Mouse (Mus musculus) cerebellum, postnatal 36 days (tissue): Measurements from ENCODE around the gene Tmem151a.
A peak's percentile ranks its signal among the peaks of the same experiment; 100 is the strongest.

Experiments used
- DNase-seq, 2 experiments: peaks; one replicate each; pipeline ENCODE4 v3.0.0; 2021 to 2022; ENCODE audit warnings: mixed read lengths in 2 of 2

The Tmem151a gene

GRCm38 (mm10) chr19:5067040-5067799 lies 18.1 kb downstream of the Tmem151a start:
- DNase-seq, result no peak

DNA sequence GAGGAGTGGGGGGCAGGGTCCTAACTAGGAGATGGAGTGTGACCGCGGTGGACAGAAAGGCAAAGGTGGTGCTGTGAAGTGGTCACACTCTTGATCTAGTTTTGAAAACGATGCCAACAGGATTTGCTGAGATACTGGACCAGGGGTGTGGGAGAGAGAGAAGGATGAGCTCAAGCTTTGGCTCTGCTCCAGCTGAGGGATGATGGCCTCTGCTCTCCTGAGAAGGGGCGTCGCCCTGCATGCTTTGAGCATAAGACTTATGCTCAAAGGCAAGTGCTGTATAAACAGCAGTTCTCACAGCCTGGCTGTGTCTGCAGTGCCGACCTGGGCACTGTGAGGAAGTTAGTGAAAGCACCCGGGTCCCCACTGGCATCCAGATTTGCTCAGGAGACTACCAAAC lies 20.2 kb downstream of the Tmem151a start:
- no peak for DNase-seq

GRCm38 (mm10) chr19:5062446-5062845 lies 22.9 kb downstream of the Tmem151a start:
- no peak for DNase-seq

DNA sequence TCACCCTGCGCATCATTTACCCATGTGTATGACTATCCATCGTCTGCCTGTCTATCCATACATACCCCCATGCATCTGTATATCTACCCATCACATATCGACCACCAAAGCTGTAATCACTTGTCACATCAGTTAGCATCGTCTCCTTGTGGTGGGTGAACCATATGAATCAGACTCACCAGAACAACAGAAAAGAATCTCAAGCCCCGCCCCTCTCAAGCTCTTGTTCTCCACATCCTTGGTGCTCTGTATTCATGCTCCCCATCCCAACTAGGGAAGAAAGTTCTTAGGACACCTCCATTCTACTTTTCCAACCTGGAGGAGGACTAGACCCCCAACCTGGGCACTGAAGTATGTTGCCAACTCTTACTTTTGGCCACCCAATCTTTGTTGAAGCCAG lies 23.3 kb downstream of the Tmem151a start:
- no peak for DNase-seq

DNA sequence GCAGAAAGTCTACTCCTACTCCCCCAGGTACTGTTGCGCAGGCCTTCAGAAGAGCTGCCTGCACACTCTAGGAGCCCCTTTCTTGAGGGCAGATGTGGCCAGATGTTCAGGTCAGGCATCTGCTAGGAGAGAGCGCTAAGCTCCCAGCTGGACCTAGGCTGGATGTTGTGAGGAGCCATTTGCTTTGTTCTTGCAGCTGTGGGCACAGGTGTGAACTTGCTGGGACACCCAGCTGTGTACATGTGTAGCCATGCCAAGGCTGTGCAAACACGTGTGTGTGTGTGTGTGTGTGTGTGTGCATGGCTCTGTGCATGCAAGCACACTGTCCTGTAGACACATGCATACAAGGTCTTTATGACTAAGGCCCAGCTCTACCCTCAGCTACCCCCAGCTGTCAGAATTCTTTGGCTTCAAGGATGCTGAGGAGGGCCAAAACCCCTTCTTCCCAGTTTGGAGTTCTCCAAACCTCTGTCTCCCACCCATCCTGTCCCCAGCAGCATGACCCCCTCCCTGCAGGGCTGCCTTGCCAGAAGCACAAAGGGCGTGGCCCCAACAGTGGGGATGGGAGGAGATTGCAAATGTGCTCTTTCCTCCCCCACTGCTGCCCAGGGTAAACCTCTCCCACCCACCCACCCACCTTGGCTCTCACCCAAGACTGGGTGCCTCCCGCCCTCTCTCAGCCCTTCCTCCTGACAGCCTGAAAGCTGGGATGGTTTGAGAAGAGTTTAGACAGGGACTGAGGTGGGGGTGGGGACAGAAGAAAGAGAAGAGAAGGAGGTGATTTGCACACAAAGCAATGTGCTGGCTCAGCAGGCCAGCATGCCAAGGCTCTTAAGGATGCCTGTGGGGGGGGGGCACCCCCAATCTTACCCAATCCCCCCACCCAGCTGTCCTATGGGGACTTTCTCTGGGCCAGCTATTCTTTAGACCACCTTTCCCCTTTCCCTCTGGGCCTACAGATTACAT lies 24.7 kb downstream of the Tmem151a start:
- no peak for DNase-seq

GRCm38 (mm10) chr19:5058801-5059771 lies 26.2 kb downstream of the Tmem151a start:
- no peak for DNase-seq

DNA sequence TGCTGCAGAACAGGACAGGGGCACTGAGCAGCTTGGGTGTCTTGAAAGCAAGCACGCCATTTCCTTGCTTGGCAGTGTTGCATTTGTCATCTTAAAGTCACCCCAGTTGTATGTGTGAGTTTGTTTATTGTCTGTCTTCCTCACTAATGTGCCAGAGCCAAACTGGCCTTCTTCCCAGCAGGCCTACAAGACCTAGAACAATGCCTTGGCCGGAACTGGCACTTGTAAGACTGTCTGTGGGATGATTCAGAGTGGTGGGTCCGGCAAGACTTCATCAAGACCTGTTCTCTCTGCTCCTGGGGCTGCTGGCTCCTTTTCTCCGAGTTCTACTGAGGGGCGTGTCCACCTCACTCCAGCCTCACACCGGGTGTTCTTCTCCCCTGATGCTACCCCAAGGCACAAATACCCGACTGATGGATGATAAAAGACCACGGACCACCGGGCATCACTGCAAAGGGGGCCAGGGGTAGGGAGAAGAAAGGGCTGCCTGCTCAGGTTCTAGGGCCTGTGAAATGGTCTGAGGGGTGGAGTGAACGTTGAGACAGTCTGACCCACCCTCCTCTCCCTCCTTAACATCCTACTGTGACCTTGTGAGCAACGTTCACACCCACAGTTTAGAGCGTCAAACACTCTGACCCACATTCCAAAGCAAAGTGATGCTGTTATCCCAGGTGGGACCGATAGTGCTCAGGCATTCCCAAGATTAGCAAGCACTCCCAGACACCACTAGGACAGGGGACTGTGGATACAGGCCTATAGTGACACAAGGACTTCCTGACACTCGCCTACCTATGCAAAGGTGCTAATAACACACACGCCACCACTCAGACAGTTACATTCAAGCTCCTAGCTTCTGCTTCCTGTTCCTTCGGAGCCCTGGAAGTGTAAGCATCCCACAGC lies 27.2 kb downstream of the Tmem151a start:
- DNase-seq, result no peak

DNA sequence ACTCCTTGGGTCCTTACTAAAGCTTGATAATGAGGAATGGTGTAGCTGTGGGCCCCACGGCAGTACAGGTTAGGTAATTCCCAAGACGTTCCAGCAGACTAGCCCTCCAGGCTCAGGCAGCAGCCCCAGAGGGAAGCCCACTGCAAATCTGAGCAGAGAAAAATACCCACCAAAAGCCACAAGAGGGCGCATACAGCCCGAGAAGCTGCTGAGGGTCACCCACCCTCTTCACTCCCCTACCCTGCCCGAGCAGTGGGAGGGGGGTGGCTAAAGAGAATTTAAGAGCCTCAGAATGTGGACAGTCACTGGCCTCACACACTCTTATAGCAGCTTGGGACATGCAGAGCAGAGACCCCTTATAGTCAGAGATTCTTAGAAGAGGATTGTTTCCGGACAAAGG lies 29.1 kb downstream of the Tmem151a start:
- DNase-seq, result no peak

GRCm38 (mm10) chr19:5053909-5054308 lies 31.4 kb downstream of the Tmem151a start:
- peak; percentile 64 to 80 for DNase-seq

- DNase-seq, result peak; percentile 60 to 75
These were observed 32.5 kb downstream of the Tmem151a start for GRCm38 (mm10) chr19:5052853-5053252.

- peak; percentile 34 to 45 for DNase-seq
These were observed 33.0 kb downstream of the Tmem151a start for GRCm38 (mm10) chr19:5052166-5052822.

DNA sequence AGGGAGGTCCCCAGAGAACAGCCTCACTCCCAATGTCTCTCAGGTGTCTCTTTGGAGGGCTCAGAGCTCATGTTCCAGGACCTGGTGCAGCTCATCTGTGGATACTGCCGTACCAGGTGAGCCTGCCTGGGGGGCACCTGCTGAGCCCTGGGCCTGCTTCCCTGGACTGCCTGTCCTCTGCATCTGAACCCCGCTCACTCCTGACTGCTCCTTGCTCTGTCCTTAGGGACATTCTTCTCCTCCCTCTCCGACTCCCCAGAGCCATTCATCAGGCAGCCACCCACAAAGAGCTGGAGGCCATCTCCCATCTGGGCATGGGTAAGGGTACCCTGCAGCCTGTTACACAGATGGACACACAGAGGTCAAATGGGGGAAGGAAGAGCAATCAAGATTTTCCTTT lies 33.8 kb downstream of the Tmem151a start:
- DNase-seq, result no peak

- no peak for DNase-seq
These were observed 34.3 kb downstream of the Tmem151a start for GRCm38 (mm10) chr19:5051031-5051430.

- DNase-seq, result no peak
These were observed 35.1 kb downstream of the Tmem151a start, which contains the start of gene Rin1 for GRCm38 (mm10) chr19:5050047-5050905. Rin1 (plus strand) TSS chr19:5050481.

GRCm38 (mm10) chr19:5049325-5049724 lies 36.0 kb downstream of the Tmem151a start:
- no peak for DNase-seq

- no peak for DNase-seq
These were observed 36.9 kb downstream of the Tmem151a start for GRCm38 (mm10) chr19:5048138-5049056.

DNA sequence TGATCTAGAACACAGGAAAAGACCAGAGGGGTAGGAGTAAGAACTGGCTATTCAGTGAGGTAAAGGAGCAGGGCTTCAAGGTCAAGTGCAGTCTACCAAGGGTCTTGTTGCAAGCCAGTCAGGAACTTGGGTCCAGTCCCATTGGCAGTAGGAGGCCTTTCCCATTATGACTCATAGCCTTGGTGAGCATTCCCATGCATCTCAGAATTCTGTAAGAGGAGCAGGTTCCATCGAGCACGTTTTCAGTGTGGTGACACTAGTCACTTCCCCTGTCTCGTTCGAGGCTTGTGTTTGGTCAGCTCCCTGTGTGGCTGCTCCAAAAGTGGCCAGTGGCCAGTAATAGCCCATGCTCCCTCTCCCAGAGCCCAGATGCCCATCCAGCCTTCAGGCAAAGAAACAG lies 39.8 kb downstream of the Tmem151a start:
- no peak for DNase-seq

GRCm38 (mm10) chr19:5041588-5041987 lies 43.7 kb downstream of the Tmem151a start:
- no peak for DNase-seq
